Mouse (Mus musculus): ENCODE measurements around the gene Ptprm.

Ptprm gene

GRCm38 (mm10) chr17:67343471-67343870 is 10.8 kb downstream of the Ptprm start:
- DNase-seq (ENCODE audit: low spot score), result no peak

- no peak for DNase-seq (ENCODE audit: low spot score)
Observed at GRCm38 (mm10) chr17:67343006-67343405, 11.3 kb downstream of the Ptprm start.

GRCm38 (mm10) chr17:67340362-67340761 is 13.9 kb downstream of the Ptprm start:
- DNase-seq (ENCODE audit: low spot score), result no peak

GRCm38 (mm10) chr17:67339569-67339968 is 14.7 kb downstream of the Ptprm start:
- no peak for DNase-seq (ENCODE audit: low spot score)

GRCm38 (mm10) chr17:67334310-67334709 is 19.9 kb downstream of the Ptprm start:
- DNase-seq (ENCODE audit: low spot score), result no peak

- DNase-seq (ENCODE audit: low spot score), result no peak
Observed at GRCm38 (mm10) chr17:67329435-67329834, 24.8 kb downstream of the Ptprm start.

- no peak for DNase-seq (ENCODE audit: low spot score)
Observed at GRCm38 (mm10) chr17:67324499-67324832, 29.8 kb downstream of the Ptprm start.

- no peak for DNase-seq (ENCODE audit: low spot score)
Observed at GRCm38 (mm10) chr17:67323777-67324498, 30.3 kb downstream of the Ptprm start.

GRCm38 (mm10) chr17:67314491-67315205 is 39.6 kb downstream of the Ptprm start:
- DNase-seq (ENCODE audit: low spot score), result peak; percentile 39

- no peak for DNase-seq (ENCODE audit: low spot score)
Observed at GRCm38 (mm10) chr17:67308421-67308820, 45.8 kb downstream of the Ptprm start.

GRCm38 (mm10) chr17:67306066-67306845 is 48.0 kb downstream of the Ptprm start:
- DNase-seq (ENCODE audit: low spot score), result no peak

- peak; percentile 37 for DNase-seq (ENCODE audit: low spot score)
Observed at GRCm38 (mm10) chr17:67304831-67305230, 49.4 kb downstream of the Ptprm start.

- no peak for DNase-seq (ENCODE audit: low spot score)
Observed at GRCm38 (mm10) chr17:67303326-67304099, 50.7 kb downstream of the Ptprm start.

GRCm38 (mm10) chr17:67302569-67302968 is 51.7 kb downstream of the Ptprm start:
- no peak for DNase-seq (ENCODE audit: low spot score)

GRCm38 (mm10) chr17:67302074-67302473 is 52.2 kb downstream of the Ptprm start:
- DNase-seq (ENCODE audit: low spot score), result no peak

- no peak for DNase-seq (ENCODE audit: low spot score)
Observed at GRCm38 (mm10) chr17:67301367-67301766, 52.9 kb downstream of the Ptprm start.

- DNase-seq (ENCODE audit: low spot score), result no peak
Observed at GRCm38 (mm10) chr17:67298269-67298798, 55.9 kb downstream of the Ptprm start.

GRCm38 (mm10) chr17:67296604-67297595 is 57.4 kb downstream of the Ptprm start:
- DNase-seq (ENCODE audit: low spot score), result no peak

- DNase-seq (ENCODE audit: low spot score), result no peak
Observed at GRCm38 (mm10) chr17:67290662-67291240, 63.5 kb downstream of the Ptprm start.

- no peak for DNase-seq (ENCODE audit: low spot score)
Observed at GRCm38 (mm10) chr17:67287501-67287900, 66.8 kb downstream of the Ptprm start.
